Mouse (Mus musculus) spleen, adult 2 months (tissue): ENCODE results near the gene Gpr89.

Experiments
- CTCF ChIP-seq: fragments of 200-500 bp; IDR thresholded peaks from 2 replicates; pipeline ENCODE4 v1.5.1; 2011; ENCODE audit warnings: mild to moderate bottlenecking, inconsistent platforms; ENCODE audit not compliant: insufficient read depth, insufficient read length, insufficient replicate concordance; ENCODE audit errors: extremely low read depth
- POLR2A ChIP-seq: fragments of 200-500 bp; IDR thresholded peaks from 2 replicates; pipeline ENCODE4 v1.6.1; 2011; ENCODE audit warnings: low read depth, low read length, inconsistent platforms

DNA sequence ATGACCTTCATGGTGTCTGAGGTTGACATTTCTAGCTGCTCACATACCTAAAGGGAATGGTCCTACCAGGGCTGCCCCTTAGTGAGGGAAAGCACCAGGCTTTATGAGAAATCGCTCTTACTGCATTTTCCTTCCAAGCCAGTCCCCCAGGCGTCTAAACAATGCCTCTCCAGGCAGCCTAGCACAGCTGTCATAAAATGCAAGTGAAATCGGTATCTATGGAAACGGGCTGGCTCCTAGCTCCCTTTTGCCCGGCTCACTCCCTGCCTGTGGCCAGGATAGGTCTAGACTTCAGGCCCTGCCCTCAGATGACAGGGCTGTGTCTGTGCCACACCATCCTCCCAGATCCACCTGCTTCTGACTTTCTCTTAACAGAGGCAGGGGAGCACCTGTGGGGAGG is 32.5 kb upstream of the Gpr89 start:
- no peak for TF ChIP-seq POLR2A
- TF ChIP-seq CTCF: no peak
